In genomic region chr3:68581591-68581990, GRCm38 (mm10) we compare ENCODE assay signal across 12 mouse cellular contexts.
DNase-seq lines count a peak whose midpoint lies in the region; ATAC-seq and TF ChIP-seq lines count a peak whose summit lies in the region.
"Had no signal": no experiment of that assay in that cellular context is flagged by ENCODE, and none has a peak within 500 bp of the region (broad histone marks: within the 10 kb centered on the region; RNA-seq: fewer than 3 reads in every experiment).

No protein-coding gene starts in this region.

- WGBS in forebrain, embryonic 10.5 days, result 72% methylated on average over 13 of the region's 13 CpGs
- whole genome bisulfite sequencing in forebrain, postnatal 0 days, result 64% methylated on average over 13 of the region's 13 CpGs
- WGBS in intestine, embryonic 16.5 days, result 67% methylated on average over 13 of the region's 13 CpGs
- WGBS in intestine, postnatal 0 days, result 69% methylated on average over 13 of the region's 13 CpGs
- WGBS in limb, embryonic 10.5 days, result 61% methylated on average over 13 of the region's 13 CpGs

- no peak for DNase-seq in forebrain, embryonic 10.5 days (ENCODE audit: extremely low spot score, low spot score)
- DNase-seq in forebrain, postnatal 0 days, result no peak
- peak; percentile 80 for DNase-seq in ZHBTc4 (ENCODE audit: low read depth, low spot score)
- DNase-seq in limb, embryonic 10.5 days (ENCODE audit: low spot score), result no peak
- no peak for DNase-seq in kidney, adult 11 months
- DNase-seq: adrenal gland, postnatal 14 days; lung, adult 2 months; right cerebral cortex, postnatal 4 days had no signal

- ATAC-seq in forebrain, postnatal 0 days, result no peak
- 0 out of 2 replicates have a peak, but pooled peaks have one; percentile 17 for ATAC-seq in intestine, embryonic 16.5 days
- ATAC-seq in intestine, postnatal 0 days, result no peak
- no peak for ATAC-seq in megakaryocyte-erythroid progenitor cell, adult 5-6 weeks (replicated peaks; ENCODE audit: low FRiP score, low TSS enrichment, poor library complexity, severe bottlenecking)

- no peak overlapping the region for H3K9ac ChIP-seq in forebrain, postnatal 0 days
- H3K9ac ChIP-seq in intestine, embryonic 16.5 days (ENCODE audit: low read depth, low read length), result no peak overlapping the region
- H3K9ac ChIP-seq in intestine, postnatal 0 days (ENCODE audit: low read depth, low read length), result no peak overlapping the region
- H3K9ac ChIP-seq: midbrain, embryonic 12.5 days had no signal

- H3K27me3 ChIP-seq in forebrain, embryonic 10.5 days (ENCODE audit: poor library complexity, severe bottlenecking), result no peaks in the 10 kb centered on the region
- no peaks in the 10 kb centered on the region for H3K27me3 ChIP-seq in forebrain, postnatal 0 days (ENCODE audit: insufficient read depth, low read length)
- no peaks in the 10 kb centered on the region for H3K27me3 ChIP-seq in intestine, embryonic 16.5 days (replicated peaks; ENCODE audit: control insufficient read depth, insufficient read depth, low read length)
- no peaks in the 10 kb centered on the region for H3K27me3 ChIP-seq in intestine, postnatal 0 days (replicated peaks; ENCODE audit: control insufficient read depth, insufficient read depth, low read length)
- 0 out of 2 replicates have a peak, but pooled peaks cover 5% of the 10 kb centered on the region for H3K27me3 ChIP-seq in limb, embryonic 10.5 days (ENCODE audit: low read depth, poor library complexity, severe bottlenecking)
- H3K27me3 ChIP-seq: midbrain, embryonic 12.5 days had no signal

- no peak overlapping the region for H3K4me3 ChIP-seq in forebrain, embryonic 10.5 days
- H3K4me3 ChIP-seq in forebrain, postnatal 0 days (ENCODE audit: low read depth, low read length), result no peak overlapping the region
- no peak overlapping the region for H3K4me3 ChIP-seq in intestine, embryonic 16.5 days (ENCODE audit: low read length)
- H3K4me3 ChIP-seq in intestine, postnatal 0 days (ENCODE audit: low read depth, low read length), result no peak overlapping the region
- no peak overlapping the region for H3K4me3 ChIP-seq in limb, embryonic 10.5 days
- H3K4me3 ChIP-seq: midbrain, embryonic 12.5 days had no signal

- H3K4me2 ChIP-seq in forebrain, postnatal 0 days (ENCODE audit: low read depth), result no peak overlapping the region
- no peak overlapping the region for H3K4me2 ChIP-seq in intestine, embryonic 16.5 days (ENCODE audit: low read depth, low read length)
- H3K4me2 ChIP-seq in intestine, postnatal 0 days (replicated peaks; ENCODE audit: low read depth), result no peak overlapping the region
- H3K4me2 ChIP-seq: midbrain, embryonic 12.5 days had no signal

- no peaks in the 10 kb centered on the region for H3K9me3 ChIP-seq in forebrain, embryonic 10.5 days
- H3K9me3 ChIP-seq in forebrain, postnatal 0 days (ENCODE audit: low read length), result no peaks in the 10 kb centered on the region
- H3K9me3 ChIP-seq in intestine, embryonic 16.5 days (ENCODE audit: control insufficient read depth, low read length), result no peaks in the 10 kb centered on the region
- no peaks in the 10 kb centered on the region for H3K9me3 ChIP-seq in intestine, postnatal 0 days (ENCODE audit: control insufficient read depth)
- H3K9me3 ChIP-seq in limb, embryonic 10.5 days (replicated peaks), result no peaks in the 10 kb centered on the region
- H3K9me3 ChIP-seq: midbrain, embryonic 12.5 days had no signal

- no peak for TF ChIP-seq CTCF in forebrain, postnatal 0 days (IDR thresholded peaks at IDR 0.05; ENCODE audit: low read depth)
- TF ChIP-seq CTCF in intestine, postnatal 0 days (IDR thresholded peaks at IDR 0.05; ENCODE audit: low read depth), result no peak

- H3K4me1 ChIP-seq in forebrain, embryonic 10.5 days, result peaks cover 68% of the 10 kb centered on the region
- H3K4me1 ChIP-seq in forebrain, postnatal 0 days (ENCODE audit: insufficient read depth), result peaks cover 20% of the 10 kb centered on the region
- peaks cover 26% of the 10 kb centered on the region for H3K4me1 ChIP-seq in intestine, embryonic 16.5 days (ENCODE audit: control insufficient read depth, insufficient read depth, low read length)
- 0 out of 2 replicates have a peak, but pooled peaks cover 2% of the 10 kb centered on the region for H3K4me1 ChIP-seq in intestine, postnatal 0 days (replicated peaks; ENCODE audit: control insufficient read depth, insufficient read depth, low read length)
- H3K4me1 ChIP-seq in limb, embryonic 10.5 days, result peaks cover 58% of the 10 kb centered on the region

- no peaks in the 10 kb centered on the region for H3K36me3 ChIP-seq in forebrain, embryonic 10.5 days (replicated peaks)
- no peaks in the 10 kb centered on the region for H3K36me3 ChIP-seq in forebrain, postnatal 0 days (ENCODE audit: insufficient read depth)
- H3K36me3 ChIP-seq in intestine, embryonic 16.5 days (ENCODE audit: control insufficient read depth, insufficient read depth, low read length), result no peaks in the 10 kb centered on the region
- no peaks in the 10 kb centered on the region for H3K36me3 ChIP-seq in intestine, postnatal 0 days (ENCODE audit: control insufficient read depth, insufficient read depth)
- no peaks in the 10 kb centered on the region for H3K36me3 ChIP-seq in limb, embryonic 10.5 days
- H3K36me3 ChIP-seq: midbrain, embryonic 12.5 days had no signal

- H3K27ac ChIP-seq in forebrain, embryonic 10.5 days, result peak overlapping the region; percentile 40; the same call in 1 of the 2 replicates
- no peak overlapping the region for H3K27ac ChIP-seq in forebrain, postnatal 0 days (ENCODE audit: low read depth, low read length)
- no peak overlapping the region for H3K27ac ChIP-seq in intestine, embryonic 16.5 days (ENCODE audit: low read length)
- no peak overlapping the region for H3K27ac ChIP-seq in intestine, postnatal 0 days (ENCODE audit: low read depth, low read length)
- H3K27ac ChIP-seq in limb, embryonic 10.5 days, result peak overlapping the region; percentile 66

Comparison
In these comparisons a context has a peak if more than half of its experiments do, and no peak if none do; other contexts are left out.
1. H3K27ac ChIP-seq: peak in forebrain, embryonic 10.5 days (single experiment) and limb, embryonic 10.5 days (single experiment); none in forebrain, postnatal 0 days (single experiment), intestine, embryonic 16.5 days (single experiment) and intestine, postnatal 0 days (single experiment).